Mouse (Mus musculus) CH12.LX (cell line): Measurements from ENCODE around the gene Ly6g6c.

Source experiments
- BHLHE40 ChIP-seq: IDR thresholded peaks from 2 replicates; pipeline ENCODE4 v1.6.1; 2011; ENCODE audit warnings: mild to moderate bottlenecking, low read depth, low read length, improper control_type of control experiment
- CTCF ChIP-seq, 2 experiments: IDR thresholded peaks in 1 of 2; conservative IDR thresholded peaks in 1 of 2; 2 replicates each; pipeline ENCODE4 v1.5.1; 2011 to 2012; ENCODE audit warnings: low read depth in 2 of 2, low read length in 2 of 2, improper control_type of control experiment in 1 of 2, inconsistent platforms in 1 of 2, mild to moderate bottlenecking in 1 of 2, moderate library complexity in 1 of 2
- EP300 ChIP-seq: IDR thresholded peaks from 2 replicates; pipeline ENCODE4 v1.6.1; 2011; ENCODE audit warnings: low read length, improper control_type of control experiment
- HCFC1 ChIP-seq: IDR thresholded peaks from 2 replicates; pipeline ENCODE4 v1.6.1; 2012; ENCODE audit warnings: low read depth, mild to moderate bottlenecking, inconsistent platforms, low read length, improper control_type of control experiment
- JUND ChIP-seq: conservative IDR thresholded peaks from 2 replicates; pipeline ENCODE4 v1.6.1; 2011; ENCODE audit warnings: low read depth, low read length, improper control_type of control experiment
- MAX ChIP-seq: IDR thresholded peaks from 2 replicates; pipeline ENCODE4 v1.6.1; 2011; ENCODE audit warnings: low read length, improper control_type of control experiment
- MAZ ChIP-seq: IDR thresholded peaks from 2 replicates; pipeline ENCODE4 v1.6.1; 2012; ENCODE audit warnings: low read depth, mild to moderate bottlenecking, inconsistent platforms, low read length, improper control_type of control experiment, moderate library complexity
- MEF2A ChIP-seq: IDR thresholded peaks from 2 replicates; pipeline ENCODE4 v1.6.1; 2014; ENCODE audit warnings: low read depth, mild to moderate bottlenecking, inconsistent platforms, low read length, improper control_type of control experiment, borderline replicate concordance
- POLR2A ChIP-seq: IDR thresholded peaks from 2 replicates; pipeline ENCODE4 v1.6.1; 2011; ENCODE audit warnings: low read depth, mild to moderate bottlenecking, improper control_type of control experiment, low read length
- SIN3A ChIP-seq: IDR thresholded peaks from 2 replicates; pipeline ENCODE4 v1.6.1; 2012; ENCODE audit warnings: low read length, improper control_type of control experiment, inconsistent platforms
- TCF12 ChIP-seq: IDR thresholded peaks from 2 replicates; pipeline ENCODE4 v1.6.1; 2014; ENCODE audit warnings: low read depth, mild to moderate bottlenecking, inconsistent platforms, low read length, improper control_type of control experiment
- USF1 ChIP-seq: IDR thresholded peaks from 2 replicates; pipeline ENCODE4 v1.6.1; 2014; ENCODE audit warnings: low read depth, mild to moderate bottlenecking, inconsistent platforms, low read length, improper control_type of control experiment
- ZC3H11A ChIP-seq: IDR thresholded peaks from 2 replicates; pipeline ENCODE4 v1.6.1; 2012; ENCODE audit warnings: low read depth, mild to moderate bottlenecking, inconsistent platforms, low read length, improper control_type of control experiment
- ZMIZ1 ChIP-seq: IDR thresholded peaks from 2 replicates; pipeline ENCODE4 v1.6.1; 2012; ENCODE audit warnings: low read depth, mild to moderate bottlenecking, inconsistent platforms, low read length, improper control_type of control experiment

GRCm38 (mm10) chr17:35079778-35080177 is 14.6 kb downstream of the Ly6g6c start:
- no peak for TF ChIP-seq TCF12
- no peak for TF ChIP-seq MAZ
- TF ChIP-seq ZC3H11A: no peak
- no peak for TF ChIP-seq ZMIZ1
- no peak for TF ChIP-seq USF1
- TF ChIP-seq CTCF (conservative IDR thresholded peaks at IDR 0.05 in 1 of 2, IDR thresholded peaks at IDR 0.05 in 1 of 2; ENCODE audit: low read depth in 2 of 2, low read length in 2 of 2): no peak
- no peak for TF ChIP-seq BHLHE40
- no peak for TF ChIP-seq SIN3A
- TF ChIP-seq POLR2A: no peak
- TF ChIP-seq MEF2A: no peak
- no peak for TF ChIP-seq MAX
- no peak for TF ChIP-seq JUND
- no peak for TF ChIP-seq EP300
- TF ChIP-seq HCFC1: no peak
